16 mouse cellular contexts compared by ENCODE assay signal in genomic region chr5:77762013-77762412, GRCm38 (mm10).
"Had no signal": no experiment of that assay in that cellular context is flagged by ENCODE, and none has a peak within 500 bp of the region (broad histone marks: within the 10 kb centered on the region; RNA-seq: fewer than 3 reads in every experiment).

No protein-coding gene starts in this region.

- H3K4me3 ChIP-seq: kidney, embryonic 15.5 days; left cerebral cortex, adult 2 months; liver, embryonic 13.5 days; neural tube, embryonic 12.5 days; stomach, embryonic 15.5 days had no signal

- H3K27ac ChIP-seq: kidney, embryonic 15.5 days; left cerebral cortex, adult 2 months; liver, embryonic 13.5 days; neural tube, embryonic 12.5 days; stomach, embryonic 15.5 days had no signal

- H3K4me2 ChIP-seq: kidney, embryonic 15.5 days; liver, embryonic 13.5 days; midbrain, embryonic 11.5 days; neural tube, embryonic 12.5 days; stomach, embryonic 15.5 days had no signal

- DNase-seq: kidney, postnatal 10 days; kidney, postnatal 36 days; layer of hippocampus, postnatal 36 days; liver, embryonic 13.5 days; lung, adult 2 months; lung, postnatal 14 days; lung, postnatal 4 days; retina, postnatal 1 day; right cerebral cortex, postnatal 25 days; spleen, adult 18-20 months; thymus, postnatal 25 days had no signal

- H3K36me3 ChIP-seq: kidney, embryonic 15.5 days; liver, embryonic 13.5 days; neural tube, embryonic 12.5 days; stomach, embryonic 15.5 days had no signal

- H3K9me3 ChIP-seq: kidney, embryonic 15.5 days; neural tube, embryonic 12.5 days; stomach, embryonic 15.5 days had no signal

- H3K27me3 ChIP-seq: kidney, embryonic 15.5 days; liver, embryonic 13.5 days; neural tube, embryonic 12.5 days; stomach, embryonic 15.5 days had no signal

- H3K9ac ChIP-seq: kidney, embryonic 15.5 days; liver, embryonic 13.5 days; neural tube, embryonic 12.5 days; stomach, embryonic 15.5 days had no signal

- H3K4me1 ChIP-seq: kidney, embryonic 15.5 days; liver, embryonic 13.5 days; neural tube, embryonic 12.5 days; stomach, embryonic 15.5 days had no signal
